Mouse (Mus musculus) cerebellum, adult 11 months (tissue): ENCODE measurements around the gene Foxa1.

Experiments
- DNase-seq: peaks from one replicate; pipeline ENCODE4 v3.0.0; 2022

The Foxa1 gene

DNA sequence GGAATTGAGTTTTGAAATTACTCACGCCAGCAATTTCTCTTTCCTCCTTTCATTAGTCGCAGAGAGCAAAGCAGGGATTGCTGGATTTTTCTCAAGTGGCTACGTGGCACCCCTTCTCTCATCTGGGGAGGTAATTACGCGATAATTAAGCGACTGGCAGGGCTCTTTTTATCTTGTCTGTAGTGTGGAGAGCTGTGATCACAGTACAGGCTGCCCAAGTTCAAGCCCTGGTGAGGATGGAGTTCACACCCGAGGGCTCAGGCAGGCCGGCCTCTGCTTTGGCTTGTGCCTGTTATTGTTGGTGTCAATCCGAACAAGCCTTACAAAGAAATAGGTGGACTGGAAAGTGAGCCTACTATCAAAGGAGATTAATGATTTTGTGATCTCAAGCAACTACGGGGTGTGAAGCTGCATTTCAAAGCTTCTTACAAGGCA, 7.1 kb downstream of the Foxa1 start:
- no peak for DNase-seq

DNA sequence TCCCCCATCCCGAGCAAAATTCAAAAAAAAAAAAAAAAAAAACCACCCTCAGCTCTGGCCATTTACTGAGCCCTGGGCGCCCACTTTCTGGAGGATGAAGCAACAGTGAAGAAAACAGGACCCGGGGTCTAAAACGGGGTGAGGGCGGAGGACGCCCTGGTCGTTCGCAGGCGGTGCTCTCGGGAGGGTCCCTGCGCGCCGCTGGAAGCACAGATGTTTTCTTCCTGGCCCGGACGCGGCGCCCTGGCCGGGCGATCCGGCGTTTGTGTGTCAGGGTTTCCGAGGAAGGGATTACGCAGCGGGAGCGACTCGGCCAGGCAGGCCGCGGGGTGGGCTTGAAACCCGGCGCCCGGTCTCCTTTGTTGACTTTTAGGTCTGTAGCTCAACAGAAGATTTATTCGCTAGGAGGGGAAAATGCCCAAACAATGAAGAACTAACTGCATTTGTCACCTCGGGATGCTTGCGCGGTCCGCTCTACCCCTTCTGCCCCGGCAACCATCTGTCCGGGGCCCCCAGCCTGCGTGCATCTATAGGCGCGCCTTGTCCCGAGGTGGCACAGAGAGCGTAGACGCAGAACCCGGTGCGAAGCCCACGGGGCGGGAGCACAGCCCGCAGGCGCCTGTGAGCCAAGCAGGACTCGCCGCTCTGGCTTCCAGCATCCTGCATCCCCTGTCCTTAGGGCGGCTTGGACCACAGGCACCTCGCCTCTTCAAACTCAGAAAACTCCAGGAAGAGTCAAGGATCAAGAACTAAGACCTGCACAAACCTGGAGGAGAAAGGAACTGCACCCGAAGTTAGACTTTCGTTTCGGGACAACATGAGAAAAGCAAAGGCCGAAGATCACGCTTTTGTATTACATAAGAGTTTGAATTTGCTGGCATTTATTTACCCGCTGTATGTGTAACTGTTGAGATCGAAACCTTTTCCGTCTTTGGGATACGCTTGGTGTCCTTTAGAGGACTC, 7.8 kb downstream of the Foxa1 start:
- no peak for DNase-seq

GRCm38 (mm10) chr12:57537791-57538587, 8.7 kb downstream of the Foxa1 start:
- no peak for DNase-seq

DNA sequence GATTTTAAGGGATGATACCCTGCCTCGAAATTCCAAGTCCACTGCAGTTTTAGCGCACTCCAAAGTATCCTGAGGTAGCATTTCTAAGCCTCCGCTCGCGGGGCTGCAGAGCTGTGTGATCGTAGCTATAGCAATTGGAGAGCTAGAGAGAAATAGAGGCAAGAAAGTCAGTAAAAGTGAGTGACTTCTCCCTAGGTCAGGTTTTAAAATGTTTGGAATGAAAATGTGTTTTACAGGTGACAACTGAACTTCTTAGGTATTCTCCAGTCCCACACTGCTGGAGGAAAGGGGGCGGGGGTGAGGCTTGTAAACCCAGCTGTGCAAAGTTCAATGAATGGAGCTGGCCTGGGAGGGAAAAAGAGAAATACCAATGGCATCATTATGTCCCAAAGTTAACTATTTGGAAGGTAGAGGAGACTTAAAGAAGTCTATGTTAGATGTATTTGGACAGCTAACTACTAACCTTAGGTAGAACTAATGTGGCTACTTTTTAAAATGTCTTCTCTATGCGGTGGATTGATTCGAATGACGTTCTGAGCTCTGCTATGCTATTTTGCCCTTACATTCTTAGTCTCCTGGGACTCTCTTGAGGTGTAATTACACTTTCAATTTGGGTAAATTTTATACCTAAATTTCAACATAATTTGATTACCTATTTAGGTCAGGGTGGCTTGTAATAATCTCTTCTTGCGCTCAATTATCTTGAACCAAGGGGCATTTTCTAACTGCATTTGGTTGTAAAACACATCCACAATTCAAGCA, 9.6 kb downstream of the Foxa1 start:
- DNase-seq, result no peak

DNA sequence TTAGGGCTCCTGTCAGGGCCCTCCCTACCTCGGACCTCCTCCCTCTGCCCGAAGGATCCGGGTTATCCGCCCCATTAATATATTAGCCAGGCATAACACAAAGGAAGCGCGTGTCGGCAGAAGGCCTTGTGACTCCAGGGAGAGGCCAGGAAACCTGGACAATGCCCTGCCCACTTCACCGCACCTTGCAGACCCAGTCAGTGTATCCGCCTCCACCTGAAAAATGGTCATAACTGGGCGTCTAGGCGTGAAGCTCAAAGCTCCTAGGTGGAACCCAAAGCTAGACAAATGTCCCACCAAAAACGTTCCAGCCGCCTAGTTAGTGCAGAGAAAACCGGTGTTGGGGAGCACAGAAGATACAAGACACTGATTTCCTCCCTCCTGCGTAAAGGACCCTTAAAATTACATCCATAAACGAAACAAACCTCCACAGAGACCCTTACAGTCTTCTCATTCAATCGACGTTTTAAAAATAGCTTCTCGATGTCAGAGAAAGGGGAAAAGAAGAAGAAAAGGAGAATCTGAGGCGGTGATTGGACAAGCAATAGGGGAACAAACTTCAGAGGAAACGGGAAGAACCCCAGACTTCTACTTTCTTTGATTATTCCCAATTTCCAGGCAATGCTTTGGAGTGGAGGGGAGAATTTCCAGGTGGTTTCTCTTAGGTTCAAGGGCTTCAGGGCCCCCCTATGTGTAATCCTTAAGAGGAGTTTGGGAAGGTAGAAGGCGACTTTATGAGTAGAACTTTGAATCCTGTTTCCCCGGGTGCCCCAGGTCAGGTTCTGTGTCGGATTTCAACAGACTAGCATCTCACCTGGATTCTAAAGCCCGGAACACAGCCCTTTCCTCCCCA, 10.4 kb downstream of the Foxa1 start:
- no peak for DNase-seq

- DNase-seq, result no peak
These were observed 11.7 kb downstream of the Foxa1 start for GRCm38 (mm10) chr12:57534879-57535611.

- DNase-seq, result no peak
These were observed 12.2 kb downstream of the Foxa1 start for GRCm38 (mm10) chr12:57534517-57534878.

DNA sequence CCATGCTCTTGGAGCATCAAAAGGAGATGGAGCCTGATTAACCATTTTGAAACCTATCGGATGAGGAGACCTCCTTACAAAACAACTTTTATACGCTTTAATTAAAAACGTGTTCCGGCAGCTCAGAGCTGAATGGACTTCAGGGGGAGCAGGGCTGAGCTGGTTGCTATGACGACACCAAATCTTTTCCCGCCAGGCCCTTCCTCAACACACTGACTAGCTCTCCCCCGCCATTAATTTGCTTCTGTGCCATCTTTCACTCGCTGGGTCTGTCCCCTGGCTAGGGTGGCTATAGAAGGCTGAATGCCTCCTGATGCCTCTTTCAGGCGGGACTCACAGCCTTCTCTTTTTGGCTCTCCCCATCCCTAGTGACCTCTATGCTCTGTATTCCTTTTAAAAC, 16.2 kb downstream of the Foxa1 start:
- DNase-seq, result no peak

DNA sequence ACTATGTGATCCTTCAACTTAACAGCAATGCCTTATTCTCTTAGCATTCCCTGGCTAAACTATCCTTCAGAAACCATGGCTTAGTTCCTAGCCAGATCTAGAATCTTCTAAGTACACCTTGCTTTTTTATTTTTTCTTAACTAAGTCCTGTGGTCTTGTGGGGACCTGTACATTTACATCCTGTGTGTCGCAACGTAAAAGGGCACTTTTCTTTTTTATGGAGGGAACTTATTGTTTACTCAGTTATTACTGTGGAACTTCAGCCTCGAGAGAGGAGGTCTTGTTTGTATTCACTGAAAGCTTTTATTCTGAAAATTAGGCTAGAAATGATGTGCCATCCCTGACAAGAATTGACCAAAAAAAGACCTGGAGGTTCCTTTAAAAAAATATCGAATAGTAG, 18.4 kb downstream of the Foxa1 start:
- no peak for DNase-seq

- no peak for DNase-seq
These were observed 30.9 kb downstream of the Foxa1 start for GRCm38 (mm10) chr12:57515702-57516377.

GRCm38 (mm10) chr12:57514552-57514951, 32.2 kb downstream of the Foxa1 start:
- no peak for DNase-seq

DNA sequence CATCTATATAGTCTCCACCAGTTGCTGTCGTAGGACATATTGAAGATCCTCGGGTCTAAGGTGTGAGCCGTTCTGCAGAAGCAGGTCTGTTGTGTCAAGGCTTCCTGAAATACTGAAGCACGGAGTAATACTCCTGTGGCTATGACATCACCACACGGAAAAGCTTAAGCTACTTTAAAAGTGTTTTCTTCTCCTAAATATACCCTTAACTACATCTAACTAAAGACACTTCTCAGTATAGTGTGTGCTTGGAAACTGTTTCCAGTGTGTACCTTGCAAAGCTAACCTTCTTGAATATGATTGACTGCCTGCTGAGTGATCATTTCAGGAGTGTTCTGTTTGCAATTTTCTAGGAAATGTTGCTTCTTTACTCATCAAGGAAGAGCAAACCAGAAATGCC, 35.2 kb downstream of the Foxa1 start:
- DNase-seq, result no peak

DNA sequence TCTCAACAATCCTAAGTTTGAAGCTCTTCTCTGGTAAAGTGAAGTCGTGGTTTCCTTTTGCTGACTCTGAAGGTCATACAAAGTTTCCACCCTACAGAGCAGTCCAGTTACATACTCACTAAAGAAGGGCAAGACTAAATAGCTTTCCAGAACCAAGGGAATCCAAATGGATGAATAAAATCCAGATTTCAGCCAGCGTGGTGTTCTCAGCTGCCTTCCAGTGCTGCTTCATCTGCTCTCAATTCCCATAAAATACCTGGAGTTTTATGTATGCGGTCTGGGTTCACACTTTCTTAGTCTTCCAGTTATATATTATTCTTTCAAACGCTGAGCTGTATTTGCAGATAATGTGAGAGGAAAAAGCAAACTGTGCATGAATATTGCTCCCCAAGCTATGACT, 35.6 kb downstream of the Foxa1 start:
- no peak for DNase-seq

GRCm38 (mm10) chr12:57509726-57510125, 37.0 kb downstream of the Foxa1 start:
- no peak for DNase-seq

GRCm38 (mm10) chr12:57508938-57509337, 37.8 kb downstream of the Foxa1 start:
- DNase-seq, result no peak

DNA sequence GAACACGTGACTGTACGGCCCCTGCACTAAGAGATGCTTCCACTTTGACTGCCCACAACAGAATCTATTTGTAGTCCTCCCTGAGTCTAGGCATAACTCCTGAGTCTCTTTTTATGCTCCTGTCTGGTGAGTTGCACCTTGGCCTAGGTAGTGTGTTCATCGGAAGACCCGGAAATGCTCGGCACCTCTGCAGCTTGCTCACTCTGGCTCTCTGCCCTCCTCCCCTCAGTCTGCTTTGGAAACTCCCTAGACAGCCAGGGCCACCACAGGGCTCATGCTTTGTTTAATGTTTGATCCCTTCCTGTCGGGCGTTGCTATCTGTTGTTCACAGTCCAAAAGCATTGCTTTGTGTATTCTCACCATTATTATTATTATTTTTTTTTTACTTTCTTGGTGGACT, 41.4 kb downstream of the Foxa1 start:
- no peak for DNase-seq

DNA sequence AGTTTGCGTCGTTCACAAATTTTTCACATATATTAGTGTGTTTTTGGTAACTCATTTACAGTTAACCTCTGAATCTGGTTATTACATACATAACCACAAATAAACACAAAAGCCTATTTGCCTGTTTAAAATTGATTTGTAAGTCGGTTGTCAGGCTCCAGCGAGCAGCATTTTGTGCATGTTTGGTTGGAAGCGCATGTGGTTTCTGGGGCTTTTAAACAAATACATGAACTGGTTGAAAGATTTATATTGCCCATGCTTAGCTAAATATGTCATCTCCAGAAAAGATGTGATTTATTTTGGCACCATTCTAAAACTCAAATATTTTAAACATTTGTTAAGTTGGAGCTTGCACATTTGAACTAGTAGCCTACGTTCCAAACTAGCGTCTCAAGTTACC, 46.5 kb downstream of the Foxa1 start:
- DNase-seq, result no peak

DNA sequence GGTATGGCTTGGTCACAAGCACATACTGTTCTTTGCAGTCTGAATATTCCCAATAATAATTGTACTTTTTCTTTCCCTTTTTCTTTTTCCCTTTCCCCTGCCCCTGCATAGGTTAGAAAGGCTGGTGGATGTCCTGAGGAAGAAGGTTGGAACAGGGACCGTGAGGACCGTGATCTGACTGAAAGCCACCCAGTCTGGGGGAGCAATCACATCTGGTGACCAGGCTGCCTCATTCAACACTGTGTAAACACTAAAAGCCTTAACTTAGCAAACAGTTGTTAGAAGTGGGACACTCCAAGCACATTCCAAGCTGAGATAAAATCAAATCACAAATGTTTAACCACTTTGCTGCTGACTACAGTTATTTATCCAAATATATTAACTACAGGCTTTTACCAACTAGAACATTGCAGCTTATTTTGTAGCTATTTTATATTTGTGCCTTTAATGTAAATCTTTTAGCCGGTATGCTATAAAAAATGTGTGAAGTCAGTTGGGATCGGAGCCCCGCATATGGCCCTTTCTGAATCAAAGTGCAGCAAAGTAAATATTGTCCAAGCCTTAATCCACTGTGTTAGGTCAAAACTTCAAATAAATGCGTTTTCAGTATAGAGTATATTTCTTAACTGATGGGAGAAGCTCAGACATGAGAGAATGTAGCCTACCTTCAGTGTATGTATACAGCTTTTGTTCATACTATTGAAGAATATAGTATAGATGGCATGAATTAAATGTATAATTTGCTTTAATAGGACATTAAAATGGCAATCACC, 50.2 kb downstream of the Foxa1 start:
- no peak for DNase-seq
